In the genomic region with DNA sequence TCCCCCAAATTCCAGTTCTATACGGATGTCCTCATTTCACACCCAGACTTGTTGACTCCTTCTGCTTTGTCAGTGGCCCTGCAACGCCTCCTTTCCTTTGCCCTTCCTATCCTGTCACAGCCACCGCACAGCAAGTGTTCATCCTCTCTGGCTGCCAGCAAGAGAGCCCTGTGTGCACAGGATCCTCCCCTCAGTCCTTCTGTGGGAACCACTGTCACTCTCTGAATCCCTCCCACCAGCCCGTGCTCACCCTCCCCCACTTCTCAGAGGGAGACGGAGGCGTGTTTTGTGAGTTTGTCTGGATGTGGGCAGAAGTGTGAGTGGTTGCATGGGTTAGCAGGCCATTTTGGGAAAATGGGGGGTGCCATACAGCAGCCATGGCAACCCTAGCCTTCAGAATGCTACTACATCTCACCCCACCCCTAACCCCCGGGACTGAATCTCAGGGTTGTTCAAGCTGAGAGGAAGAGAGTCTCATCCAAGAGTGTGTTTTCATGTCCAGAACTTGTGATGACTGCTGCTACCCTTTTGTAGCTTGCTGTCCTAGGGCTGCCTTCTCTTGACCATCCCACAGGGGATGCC, we compare ENCODE assay signal across 12 mouse cellular contexts. TPM values are rescaled to one million over a fixed set of nuclear protein-coding genes. Genes with fewer than 3 reads are reported as not detected.
A peak's percentile ranks its signal among the peaks of the same experiment; 100 is the strongest.
DNase-seq lines count a peak whose midpoint lies in the region; ATAC-seq and TF ChIP-seq lines count a peak whose summit lies in the region.
"Had no signal": no experiment of that assay in that cellular context is flagged by ENCODE, and none has a peak within 500 bp of the region (broad histone marks: within the 10 kb centered on the region; RNA-seq: fewer than 3 reads in every experiment).

No protein-coding gene starts in this region.

- no peak for TF ChIP-seq POLR2A in lung, adult 2 months (IDR thresholded peaks at IDR 0.05; ENCODE audit: borderline replicate concordance, extremely low read depth, low read depth, low read length)

- no peak overlapping the region for H3K27ac ChIP-seq in heart, embryonic 12.5 days (ENCODE audit: poor library complexity, severe bottlenecking)
- H3K27ac ChIP-seq in hindbrain, embryonic 11.5 days (ENCODE audit: low read depth, low read length), result no peak overlapping the region
- H3K27ac ChIP-seq: forebrain, embryonic 13.5 days had no signal

- no peak overlapping the region for H3K9ac ChIP-seq in heart, embryonic 12.5 days
- H3K9ac ChIP-seq in hindbrain, embryonic 11.5 days (ENCODE audit: low read depth, low read length), result no peak overlapping the region
- H3K9ac ChIP-seq: forebrain, embryonic 13.5 days had no signal

- no peak for ATAC-seq in heart, embryonic 12.5 days (ENCODE audit: insufficient number of reproducible peaks, low FRiP score)
- peak; percentile 22; the same call in 1 of the 2 replicates for ATAC-seq in hindbrain, embryonic 11.5 days (ENCODE audit: low FRiP score)
- ATAC-seq: forebrain, embryonic 13.5 days had no signal

- peaks cover 9% of the 10 kb centered on the region for H3K4me1 ChIP-seq in heart, embryonic 12.5 days (replicated peaks)
- no peaks in the 10 kb centered on the region for H3K4me1 ChIP-seq in lung, adult 2 months (ENCODE audit: control insufficient read depth, insufficient read depth, low read length)
- no peaks in the 10 kb centered on the region for H3K4me1 ChIP-seq in hindbrain, embryonic 11.5 days (replicated peaks; ENCODE audit: control insufficient read depth, insufficient read depth, low read length)

- no peak overlapping the region for H3K4me3 ChIP-seq in heart, embryonic 12.5 days
- no peak overlapping the region for H3K4me3 ChIP-seq in lung, adult 2 months (replicated peaks; ENCODE audit: extremely low read depth, low read depth, low read length)
- H3K4me3 ChIP-seq in hindbrain, embryonic 11.5 days (ENCODE audit: low read depth, low read length), result no peak overlapping the region
- H3K4me3 ChIP-seq: forebrain, embryonic 13.5 days; myocyte had no signal

- no peak for DNase-seq in heart, adult 9 months (ENCODE audit: low spot score in 2 of 2)
- DNase-seq in lung, postnatal 10 days, result peak; percentile 51
- no peak for DNase-seq in lung, adult 2 months
- peak; percentile 12 for DNase-seq in hindbrain, embryonic 11.5 days (ENCODE audit: low spot score)
- peak; percentile 43 for DNase-seq in retina, postnatal 1 day
- DNase-seq in c-Kit-positive CD71-positive TER-119-positive erythroid progenitor cells, embryonic 14.5 days (ENCODE audit: low spot score), result no peak
- no peak for DNase-seq in spleen, postnatal 36 days (ENCODE audit: low spot score in 2 of 2)

- TF ChIP-seq CTCF in lung, adult 2 months (IDR thresholded peaks at IDR 0.05; ENCODE audit: insufficient read depth, low read length), result no peak

- no peaks in the 10 kb centered on the region for H3K36me3 ChIP-seq in heart, embryonic 12.5 days
- H3K36me3 ChIP-seq in hindbrain, embryonic 11.5 days (ENCODE audit: control insufficient read depth, insufficient read depth, low read length), result no peaks in the 10 kb centered on the region

- no peaks in the 10 kb centered on the region; the same call in 1 of the 2 replicates for H3K9me3 ChIP-seq in heart, embryonic 12.5 days (replicated peaks)
- no peaks in the 10 kb centered on the region for H3K9me3 ChIP-seq in hindbrain, embryonic 11.5 days (ENCODE audit: control insufficient read depth, low read length)
- H3K9me3 ChIP-seq: forebrain, embryonic 13.5 days had no signal

- 0 out of 2 replicates have a peak overlapping the region, but pooled peaks have one; percentile 25 for H3K4me2 ChIP-seq in heart, embryonic 12.5 days
- H3K4me2 ChIP-seq in hindbrain, embryonic 11.5 days (replicated peaks; ENCODE audit: low read depth, low read length), result no peak overlapping the region
- H3K4me2 ChIP-seq: forebrain, embryonic 13.5 days had no signal

- H3K27me3 ChIP-seq in heart, embryonic 12.5 days (replicated peaks), result no peaks in the 10 kb centered on the region
- no peaks in the 10 kb centered on the region for H3K27me3 ChIP-seq in hindbrain, embryonic 11.5 days (ENCODE audit: control insufficient read depth, insufficient read depth, low read length)
- H3K27me3 ChIP-seq: forebrain, embryonic 13.5 days had no signal

- 36% methylated on average over 7 of the region's 7 CpGs for WGBS in heart, embryonic 12.5 days
- WGBS in lung, adult 2 months, result 46% methylated on average over 7 of the region's 7 CpGs
- 31% methylated on average over 7 of the region's 7 CpGs for WGBS in hindbrain, embryonic 11.5 days

RNA-seq across cellular contexts. Expression of a gene that starts 5.9 kb away (rescaled TPM):
- polyA plus RNA-seq in heart, embryonic 12.5 days (2016; fragmentation: Nextera tagmentation; extraction: Ambion mirVana), result not detected in 2 replicates
- not detected in 2 replicates for polyA plus RNA-seq in lung, adult 2 months (2012; rRNA removed)
- not detected in 2 replicates for polyA plus RNA-seq in hindbrain, embryonic 11.5 days (2014; fragmentation: Nextera tagmentation; extraction: Ambion mirVana)
- polyA plus RNA-seq: forebrain, embryonic 13.5 days; limb, embryonic 14.5 days; myocyte; testis, adult 2 months had no signal

RNA-seq across cellular contexts. Expression of a gene that starts 18.3 kb away (rescaled TPM):
- polyA plus RNA-seq in heart, embryonic 12.5 days (2016; fragmentation: Nextera tagmentation; extraction: Ambion mirVana), result 13.6 and 14.5 TPM in 2 replicates
- polyA plus RNA-seq in lung, adult 2 months (2012; rRNA removed), result 5.7 and 6.5 TPM in 2 replicates
- 11.0 and 13.9 TPM in 2 replicates for polyA plus RNA-seq in hindbrain, embryonic 11.5 days (2014; fragmentation: Nextera tagmentation; extraction: Ambion mirVana)

RNA-seq across cellular contexts. Expression of a gene that starts 47.7 kb away (rescaled TPM):
- 1.9 and 2.1 TPM in 2 replicates for polyA plus RNA-seq in heart, embryonic 12.5 days (2016; fragmentation: Nextera tagmentation; extraction: Ambion mirVana)
- polyA plus RNA-seq in lung, adult 2 months (2012; rRNA removed), result 0.03 and 0.08 TPM in 2 replicates
- polyA plus RNA-seq in hindbrain, embryonic 11.5 days (2014; fragmentation: Nextera tagmentation; extraction: Ambion mirVana), result 37.3 and 45.6 TPM in 2 replicates
- polyA plus RNA-seq: myocyte had no signal

Comparison
In these comparisons a context has a peak if more than half of its experiments do, and no peak if none do; other contexts are left out.
1. DNase-seq: peak in lung, postnatal 10 days (single experiment), hindbrain, embryonic 11.5 days (single experiment) and retina, postnatal 1 day (single experiment); none in heart, adult 9 months (0 of 2), lung, adult 2 months (single experiment), c-Kit-positive CD71-positive TER-119-positive erythroid progenitor cells, embryonic 14.5 days (single experiment) and spleen, postnatal 36 days (0 of 2).
2. RNA of a gene that starts 47.7 kb away (polyA plus RNA-seq): 37.3 to 45.6 TPM in hindbrain, embryonic 11.5 days; 1.9 to 2.1 TPM in heart, embryonic 12.5 days and 0.03 to 0.08 TPM in lung, adult 2 months; every median in the first group is over 10 times any median in the second.